Mouse (Mus musculus) bone marrow, adult 2 months (tissue): ENCODE data around the gene Nap1l5.

Experiments used
- CTCF ChIP-seq: fragments of 200-500 bp; IDR thresholded peaks from 2 replicates; pipeline ENCODE4 v1.5.1; 2011; ENCODE audit warnings: low read length, control low read depth; ENCODE audit not compliant: control insufficient read depth, insufficient read depth
- POLR2A ChIP-seq: fragments of 200-500 bp; IDR thresholded peaks from 2 replicates; pipeline ENCODE4 v1.6.1; 2011; ENCODE audit warnings: low read depth, mild to moderate bottlenecking, control low read depth, low read length, borderline replicate concordance; ENCODE audit not compliant: control insufficient read depth

DNA sequence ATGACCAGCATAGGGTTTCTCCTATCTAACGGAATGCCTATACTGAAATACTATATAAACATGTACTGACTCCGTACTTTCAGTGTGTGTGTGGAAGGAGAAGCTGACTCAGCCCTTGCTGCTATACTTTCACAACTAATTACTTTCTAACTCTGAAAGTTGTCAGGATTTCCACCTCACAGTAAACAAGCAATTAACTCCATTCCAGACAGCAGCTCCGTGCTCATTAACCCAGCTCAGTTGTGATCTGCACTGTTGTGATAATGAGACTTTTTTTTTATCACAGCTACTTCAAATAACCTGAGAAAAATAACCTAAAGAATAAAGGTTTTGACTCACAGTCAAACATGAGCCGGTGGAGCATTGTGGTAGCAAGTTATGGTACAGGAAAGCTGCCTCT lies 11.9 kb downstream of the Nap1l5 start:
- TF ChIP-seq CTCF, result no peak
- no peak for TF ChIP-seq POLR2A
